Mouse (Mus musculus) forebrain, postnatal 0 days (tissue): ENCODE results near the gene Ugt1a7c. TPM values are rescaled to one million over a fixed set of nuclear protein-coding genes. Genes with fewer than 3 reads are reported as not detected.

Experiments
- ATAC-seq: fragments of 200-750 bp; cut with Nextera tagmentation; 2 replicates; pipeline ENCODE4 v1.8.0; 2017; ENCODE audit warnings: mild to moderate bottlenecking, moderate library complexity
- DNase-seq: peaks from one replicate; pipeline ENCODE4 v3.0.0-alpha.2; 2015
- H3K27ac ChIP-seq: fragments of 300-500 bp; sonication (generic); 2 replicates; pipeline ENCODE4 v1.5.1; 2014; ENCODE audit warnings: low read depth, mild to moderate bottlenecking, antibody characterized with exemption, low read length, moderate library complexity, mixed read lengths
- H3K27me3 ChIP-seq: fragments of 300-500 bp; sonication (generic); 2 replicates; pipeline ENCODE4 v1.6.1; 2014; ENCODE audit warnings: mild to moderate bottlenecking, low read length, mixed read lengths; ENCODE audit not compliant: insufficient read depth
- H3K36me3 ChIP-seq: fragments of 300-500 bp; sonication (generic); 2 replicates; pipeline ENCODE4 v1.6.1; 2014; ENCODE audit warnings: mild to moderate bottlenecking, moderate library complexity; ENCODE audit not compliant: insufficient read depth
- H3K4me1 ChIP-seq: fragments of 300-500 bp; sonication (generic); 2 replicates; pipeline ENCODE4 v1.6.1; 2014; ENCODE audit warnings: antibody characterized with exemption; ENCODE audit not compliant: insufficient read depth
- H3K4me2 ChIP-seq: fragments of 300-500 bp; sonication (generic); 2 replicates; pipeline ENCODE4 v1.6.1; 2014; ENCODE audit warnings: low read depth, mild to moderate bottlenecking, moderate library complexity
- H3K4me3 ChIP-seq: fragments of 300-500 bp; sonication (generic); 2 replicates; pipeline ENCODE4 v1.5.1; 2014; ENCODE audit warnings: low read depth, low read length, mixed read lengths
- H3K9ac ChIP-seq: fragments of 300-500 bp; sonication (generic); 2 replicates; pipeline ENCODE4 v1.6.1; 2014; ENCODE audit warnings: mild to moderate bottlenecking
- H3K9me3 ChIP-seq: fragments of 300-500 bp; sonication (generic); 2 replicates; pipeline ENCODE4 v1.6.1; 2016; ENCODE audit warnings: low read length
- CTCF ChIP-seq: sonication (generic); IDR thresholded peaks from 2 replicates; pipeline ENCODE4 v1.5.1; 2016; ENCODE audit warnings: antibody characterized with exemption, control low read depth, low read depth
- WGBS: fragments of 180-500 bp; shearing (Covaris S2); extraction: QIAGEN DNeasy Blood & Tissue Kit; methylation state at CpG from one replicate; pipeline ENCODE4 v1.1.7; 2014; 5-methylcytosine and 5-hydroxymethylcytosine counted together
- polyA plus RNA-seq: library from polyadenylated mRNA; unstranded; fragments of >200 nt; fragmentation: Nextera tagmentation; extraction: Ambion mirVana; gene quantifications from 2 replicates; pipeline ENCODE4 v1.2.1, GENCODE M21; 2015
- total RNA-seq: library from RNA; depleted of rRNA; stranded (reverse); fragments of >200 nt; gene quantifications from 2 replicates; pipeline ENCODE4 v1.2.3, GENCODE M21; 2014

Ugt1a7c gene
- total and polyA plus RNA-seq, 2 experiments from 2014 or later = 1.7 to 1.9 TPM

GRCm38 (mm10) chr1:88199996-88200395 lies 105.1 kb downstream of the Ugt1a7c start:
- DNase-seq = no peak

GRCm38 (mm10) chr1:88200456-88200855 lies 105.6 kb downstream of the Ugt1a7c start, which contains the start of gene Ugt1a2:
TSS of gene Ugt1a2 (plus strand) at chr1:88200601.
- Histone ChIP-seq H3K36me3 (no peaks in the 10 kb centered on the region), H3K9ac (no peak within 1 kb of the TSS), H3K4me2 (no peak within 1 kb of the TSS), H3K9me3 (0 out of 2 replicates have a peak, but pooled peaks cover 3% of the 10 kb centered on the region), H3K4me3 (no peak within 1 kb of the TSS), H3K27me3 (no peaks in the 10 kb centered on the region), H3K4me1 (0 out of 2 replicates have a peak, but pooled peaks cover 4% of the 10 kb centered on the region), H3K27ac (no peak within 1 kb of the TSS)
- DNase-seq (no peak), ATAC-seq (no peak)
- no peak for TF ChIP-seq CTCF
- 84% methylated on average over 7 of the region's 7 CpGs for WGBS

More at GRCm38 (mm10) chr1:88199996-88200395, 105.1 kb downstream of the Ugt1a7c start:
- Histone ChIP-seq H3K27ac (no peak overlapping the region), H3K27me3 (no peaks in the 10 kb centered on the region), H3K9ac (no peak overlapping the region), H3K4me2 (no peak overlapping the region), H3K9me3 (0 out of 2 replicates have a peak, but pooled peaks cover 3% of the 10 kb centered on the region), H3K4me1 (0 out of 2 replicates have a peak, but pooled peaks cover under 1% of the 10 kb centered on the region), H3K36me3 (no peaks in the 10 kb centered on the region), H3K4me3 (no peak overlapping the region)
- 78% methylated on average over 2 of the region's 2 CpGs for WGBS
- no peak for TF ChIP-seq CTCF
- no peak for ATAC-seq

GRCm38 (mm10) chr1:88205294-88205922 lies 110.5 kb downstream of the Ugt1a7c start, which contains the start of gene Dnajb3:
TSS of gene Dnajb3 (minus strand) at chr1:88205782.
- peak within 1 kb of the TSS; percentile 57 for H3K9ac ChIP-seq
- H3K27me3 ChIP-seq = no peaks in the 10 kb centered on the region
- TF ChIP-seq CTCF = no peak; the same call in 1 of the 2 replicates
- H3K27ac ChIP-seq = 0 out of 2 replicates have a peak within 1 kb of the TSS, but pooled peaks have one; percentile 57
- H3K4me1 ChIP-seq = 0 out of 2 replicates have a peak, but pooled peaks cover 8% of the 10 kb centered on the region
- H3K4me3 ChIP-seq = peak within 1 kb of the TSS; percentile 46
- WGBS = 7% methylated on average over 62 of the region's 62 CpGs
- 0 out of 2 replicates have a peak, but pooled peaks cover 3% of the 10 kb centered on the region for H3K9me3 ChIP-seq
- H3K4me2 ChIP-seq = peak within 1 kb of the TSS; percentile 82
- no peaks in the 10 kb centered on the region for H3K36me3 ChIP-seq
- peak; percentile 92 for DNase-seq
- ATAC-seq = peak; percentile 100

GRCm38 (mm10) chr1:88206843-88207479 lies 112.1 kb downstream of the Ugt1a7c start:
- H3K9me3 ChIP-seq = peaks cover 11% of the 10 kb centered on the region
- no peak for DNase-seq
- H3K27me3 ChIP-seq = no peaks in the 10 kb centered on the region
- 83% methylated on average over 2 of the region's 2 CpGs for WGBS
- no peak overlapping the region for H3K4me2 ChIP-seq
- no peak for TF ChIP-seq CTCF
- H3K9ac ChIP-seq = no peak overlapping the region
- 0 out of 2 replicates have a peak, but pooled peaks cover 8% of the 10 kb centered on the region for H3K4me1 ChIP-seq
- ATAC-seq = no peak
- H3K4me3 ChIP-seq = no peak overlapping the region
- H3K36me3 ChIP-seq = no peaks in the 10 kb centered on the region
- H3K27ac ChIP-seq = no peak overlapping the region

- ATAC-seq (no peak), DNase-seq (no peak)
- H3K27ac ChIP-seq = no peak within 1 kb of the TSS
- H3K9me3 ChIP-seq = peaks cover 54% of the 10 kb centered on the region
- no peak within 1 kb of the TSS for H3K9ac ChIP-seq
- no peaks in the 10 kb centered on the region for H3K27me3 ChIP-seq
- no peaks in the 10 kb centered on the region for H3K36me3 ChIP-seq
- no peak within 1 kb of the TSS for H3K4me2 ChIP-seq
- no peak for TF ChIP-seq CTCF
- H3K4me3 ChIP-seq = no peak within 1 kb of the TSS
- H3K4me1 ChIP-seq = no peaks in the 10 kb centered on the region
- 72% methylated on average over 8 of the region's 8 CpGs for WGBS
Observed at GRCm38 (mm10) chr1:88211812-88212211, 117.0 kb downstream of the Ugt1a7c start, which contains the start of gene Ugt1a1. TSS of gene Ugt1a1 (plus strand) at chr1:88211959.

GRCm38 (mm10) chr1:88212341-88213045 lies 117.6 kb downstream of the Ugt1a7c start:
- DNase-seq = peak; percentile 1
- no peak overlapping the region for H3K9ac ChIP-seq
- no peak overlapping the region for H3K4me3 ChIP-seq
- H3K36me3 ChIP-seq = no peaks in the 10 kb centered on the region
- H3K4me2 ChIP-seq = no peak overlapping the region
- TF ChIP-seq CTCF = no peak
- peaks cover 61% of the 10 kb centered on the region for H3K9me3 ChIP-seq
- 0 out of 2 replicates have a peak, but pooled peaks have one; percentile 12 for ATAC-seq
- WGBS = 63% methylated on average over 8 of the region's 8 CpGs
- no peaks in the 10 kb centered on the region for H3K27me3 ChIP-seq
- no peak overlapping the region for H3K27ac ChIP-seq
- H3K4me1 ChIP-seq = no peaks in the 10 kb centered on the region
